Mouse (Mus musculus): Measurements from ENCODE around the gene Def8. TPM values are rescaled to one million over a fixed set of nuclear protein-coding genes. Genes with fewer than 3 reads are reported as not detected.

The Def8 gene
- total RNA-seq (2021), result 10 to 100 TPM; 40.2 to 40.5 TPM
- long read RNA-seq, experiment 1, transcript Def8-202 (12 exons, 3,127 nt), result major isoform, 35 of 46 reads
- long read RNA-seq, experiment 1, partial matches to known transcripts, result 6 of 46 reads
- long read RNA-seq, experiment 1, other reads (novel, unspliced or antisense), result 3 of 46 reads
- long read RNA-seq, experiment 2, transcript Def8-202 (12 exons, 3,127 nt), result major isoform, 22 of 42 reads
- long read RNA-seq, experiment 2, partial matches to known transcripts, result 10 of 42 reads
- long read RNA-seq, experiment 2, other reads (novel, unspliced or antisense), result 5 of 42 reads

GRCm38 (mm10) chr8:123423441-123423840 is at the start of gene Def8:
Def8 (plus strand) TSS chr8:123423527.
- no peak for DNase-seq (ENCODE audit: low spot score in 2 of 2)

GRCm38 (mm10) chr8:123374239-123374578 is 49.1 kb upstream of the Def8 start:
- DNase-seq (ENCODE audit: low spot score in 2 of 2), result peak; percentile 88 to 91

- DNase-seq (ENCODE audit: low spot score in 2 of 2), result no peak
These were observed 47.6 kb upstream of the Def8 start for GRCm38 (mm10) chr8:123375701-123376100.

- DNase-seq (ENCODE audit: low spot score in 2 of 2), result no peak
These were observed 47.2 kb upstream of the Def8 start for GRCm38 (mm10) chr8:123376106-123376505.

- no peak for DNase-seq (ENCODE audit: low spot score in 2 of 2)
These were observed 41.6 kb upstream of the Def8 start for GRCm38 (mm10) chr8:123381711-123382110.

DNA sequence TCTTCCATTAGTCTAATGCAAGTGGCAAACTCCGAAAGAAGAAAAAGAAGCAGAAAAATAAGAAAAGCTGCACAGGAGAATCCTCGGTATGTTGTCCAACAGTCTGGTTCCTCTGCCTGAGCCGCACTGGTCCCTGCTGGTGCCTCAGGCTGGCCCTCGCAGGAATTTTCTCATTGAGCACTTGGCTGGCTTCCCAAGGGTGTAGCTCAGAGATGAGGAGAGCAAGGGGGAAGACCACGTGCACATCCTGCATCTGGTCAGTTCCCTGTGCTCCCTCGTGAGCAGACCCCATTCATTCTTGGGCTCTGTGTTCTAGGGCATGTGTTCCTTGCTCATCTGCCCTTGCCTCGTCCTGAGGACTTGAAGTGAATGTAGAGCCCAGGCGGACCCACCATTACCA is 40.8 kb upstream of the Def8 start:
- DNase-seq (ENCODE audit: low spot score in 2 of 2), result no peak

DNA sequence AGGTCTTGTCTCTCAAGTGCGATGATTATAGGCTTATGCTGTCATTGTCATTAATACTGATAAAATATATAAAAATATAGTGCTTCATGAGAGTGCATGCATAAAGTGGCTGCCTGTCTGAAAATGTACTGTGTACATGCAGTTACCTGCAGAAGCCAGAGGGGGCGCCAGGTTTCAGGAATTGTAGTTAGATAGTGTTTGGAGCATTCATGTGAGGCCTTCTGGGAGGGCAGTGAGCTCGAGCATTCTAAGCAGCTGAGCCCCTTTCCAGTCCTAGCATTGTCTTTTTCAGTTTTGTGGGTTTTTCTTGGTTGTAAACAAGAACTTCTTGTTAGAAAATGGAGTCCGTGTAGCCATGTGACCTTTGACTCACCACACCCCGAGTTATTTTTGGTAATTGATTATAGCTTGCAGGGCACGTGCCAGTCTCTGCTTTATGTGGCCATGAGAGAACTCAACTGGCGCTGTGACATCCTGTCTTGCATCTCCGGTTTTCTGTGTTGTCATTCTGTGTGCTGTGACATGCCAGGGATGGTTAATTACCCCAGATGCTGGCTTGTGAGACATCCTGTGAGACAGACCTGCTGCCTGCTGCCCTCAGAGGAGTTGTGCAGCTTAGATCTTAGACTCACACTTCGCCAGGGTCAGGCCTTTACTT is 38.3 kb upstream of the Def8 start:
- no peak for DNase-seq (ENCODE audit: low spot score in 2 of 2)

DNA sequence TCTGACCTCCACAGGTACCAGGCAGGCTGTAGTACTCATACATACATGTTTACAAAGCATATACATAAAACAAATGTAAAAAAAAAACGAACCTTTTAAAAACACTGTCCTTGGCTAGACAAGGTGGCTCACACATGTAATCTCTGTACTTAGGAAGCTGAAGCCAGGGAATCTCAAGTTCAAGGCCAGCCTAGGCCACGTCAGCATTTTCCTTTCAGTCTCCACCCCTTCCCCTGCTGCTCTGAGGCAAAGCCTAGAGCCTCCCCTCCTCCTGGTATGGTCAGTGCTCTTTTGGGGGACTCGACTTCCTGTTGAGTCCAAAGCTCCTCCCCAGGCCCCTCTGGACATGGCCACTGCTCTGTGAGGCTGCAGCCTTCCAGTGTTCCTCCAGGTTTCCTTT is 36.3 kb upstream of the Def8 start:
- DNase-seq (ENCODE audit: low spot score in 2 of 2), result no peak

- no peak for DNase-seq (ENCODE audit: low spot score in 2 of 2)
These were observed 35.5 kb upstream of the Def8 start for GRCm38 (mm10) chr8:123387801-123388200.

DNA sequence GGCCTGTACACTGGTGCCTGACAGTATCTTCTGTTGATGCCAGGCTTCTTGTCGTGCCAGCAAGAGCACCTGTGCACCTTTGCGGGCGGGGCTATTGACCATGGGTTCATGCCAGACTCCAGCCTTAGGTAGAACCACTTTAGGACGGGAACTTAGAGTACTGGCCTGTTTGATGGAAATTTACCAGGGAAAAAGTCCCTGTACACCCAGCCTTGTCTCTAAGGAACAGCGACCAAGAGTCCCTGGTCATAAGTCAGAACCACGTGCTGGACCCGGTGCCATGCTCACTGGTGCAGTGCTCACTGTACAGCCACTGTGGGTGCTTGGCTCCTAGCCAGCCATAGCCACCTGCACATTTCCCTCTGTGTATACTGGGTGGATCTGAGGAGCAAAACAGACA is 34.3 kb upstream of the Def8 start:
- DNase-seq (ENCODE audit: low spot score in 2 of 2), result no peak

DNA sequence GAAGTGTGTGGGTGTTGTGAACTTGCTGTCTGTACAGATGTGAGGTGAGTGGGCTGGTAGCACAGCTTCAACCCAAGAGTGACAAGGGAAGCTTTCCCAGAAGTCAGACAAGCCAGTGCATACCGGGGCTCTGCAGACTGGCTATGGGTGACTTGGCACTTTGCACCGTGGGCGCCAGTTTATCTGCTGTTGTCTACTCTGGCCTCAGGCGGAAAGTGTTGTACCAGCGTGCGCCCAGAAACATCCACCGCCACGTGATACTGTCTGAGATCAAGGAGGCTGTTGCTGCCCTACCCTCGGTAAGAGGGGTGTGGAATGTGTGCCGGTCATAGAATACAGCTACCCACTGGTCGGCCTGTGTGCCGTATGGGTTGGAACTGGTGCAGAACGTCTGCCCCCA is 25.0 kb upstream of the Def8 start:
- DNase-seq (ENCODE audit: low spot score in 2 of 2), result no peak

DNA sequence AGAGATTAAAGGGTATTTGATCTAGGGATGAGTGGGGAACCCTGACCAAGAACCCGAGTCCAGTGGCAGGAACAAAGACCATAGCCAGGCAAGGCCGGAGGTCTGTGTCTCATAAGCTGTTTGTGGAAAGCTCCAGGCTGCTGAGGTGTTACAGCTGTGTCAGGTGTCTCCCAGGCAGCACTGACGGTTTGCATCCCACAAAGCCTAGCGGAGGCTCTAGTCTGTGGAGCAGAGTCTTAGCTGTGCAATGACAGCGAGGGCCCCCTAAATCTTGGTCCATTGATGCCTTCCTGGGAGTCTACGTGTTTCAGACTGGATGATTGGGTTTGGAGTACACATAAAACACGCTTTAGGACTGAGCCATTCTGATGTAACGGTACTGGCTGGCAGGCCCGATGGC is 21.4 kb upstream of the Def8 start:
- no peak for DNase-seq (ENCODE audit: low spot score in 2 of 2)

DNA sequence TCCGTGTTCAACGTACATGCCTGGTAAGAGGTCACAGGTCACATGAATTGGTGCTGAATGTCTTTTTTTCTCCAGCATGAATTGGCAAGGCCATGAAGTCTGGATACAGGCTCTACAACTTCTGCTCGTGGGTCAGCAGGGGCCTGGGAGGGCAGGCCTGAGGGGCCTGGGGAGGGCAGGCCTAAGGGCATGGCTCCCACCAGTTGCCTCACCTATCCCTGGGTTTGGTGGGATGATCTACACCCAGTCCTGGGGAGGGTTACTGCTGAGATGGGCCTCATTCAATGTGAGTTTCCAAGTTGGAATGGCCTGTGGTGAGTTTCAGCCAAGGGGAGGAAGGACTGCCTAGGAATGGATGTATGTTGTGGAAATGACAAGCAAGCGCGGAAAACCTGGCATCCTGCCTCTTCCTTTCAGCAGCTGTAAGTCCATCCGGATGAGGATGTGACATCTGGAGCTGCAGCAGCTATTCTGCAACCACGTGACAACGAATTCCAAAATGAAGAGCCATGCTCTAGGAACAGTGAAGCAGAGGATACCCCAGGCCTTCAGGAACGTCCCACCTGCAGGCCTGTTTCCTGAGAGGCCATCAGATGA is 20.5 kb upstream of the Def8 start:
- no peak for DNase-seq (ENCODE audit: low spot score in 2 of 2)

- DNase-seq (ENCODE audit: low spot score in 2 of 2), result no peak
These were observed 18.8 kb upstream of the Def8 start for GRCm38 (mm10) chr8:123404521-123404920.

DNA sequence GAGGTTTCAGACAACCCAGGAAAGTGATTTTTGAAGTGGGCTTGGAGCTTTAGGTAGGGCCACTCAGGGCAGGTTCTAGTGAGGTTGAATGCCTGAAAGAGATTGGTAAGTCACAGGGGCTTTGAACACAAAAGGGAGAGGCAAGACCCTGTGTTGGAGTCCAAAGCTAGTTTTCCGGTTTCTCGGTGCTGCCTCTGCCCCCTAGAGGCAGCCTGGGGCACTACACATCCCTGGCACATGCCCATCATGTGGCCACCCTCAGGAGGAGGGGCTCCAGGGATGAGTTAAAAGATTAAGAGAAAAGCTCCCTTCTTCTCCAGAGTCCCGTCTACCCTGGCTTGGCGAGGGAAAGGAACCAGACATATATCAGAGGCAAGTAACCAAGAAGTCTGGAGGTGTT is 16.5 kb upstream of the Def8 start, which contains the start of gene Mc1r:
Gene Mc1r (plus strand): TSS at position 322 of the 400 bp plus-strand sequence.
- peak; percentile 42 to 44 for DNase-seq (ENCODE audit: low spot score in 2 of 2)

DNA sequence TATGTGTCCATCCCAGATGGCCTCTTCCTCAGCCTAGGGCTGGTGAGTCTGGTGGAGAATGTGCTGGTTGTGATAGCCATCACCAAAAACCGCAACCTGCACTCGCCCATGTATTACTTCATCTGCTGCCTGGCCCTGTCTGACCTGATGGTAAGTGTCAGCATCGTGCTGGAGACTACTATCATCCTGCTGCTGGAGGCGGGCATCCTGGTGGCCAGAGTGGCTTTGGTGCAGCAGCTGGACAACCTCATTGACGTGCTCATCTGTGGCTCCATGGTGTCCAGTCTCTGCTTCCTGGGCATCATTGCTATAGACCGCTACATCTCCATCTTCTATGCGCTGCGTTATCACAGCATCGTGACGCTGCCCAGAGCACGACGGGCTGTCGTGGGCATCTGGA is 15.7 kb upstream of the Def8 start:
- DNase-seq (ENCODE audit: low spot score in 2 of 2), result no peak

DNA sequence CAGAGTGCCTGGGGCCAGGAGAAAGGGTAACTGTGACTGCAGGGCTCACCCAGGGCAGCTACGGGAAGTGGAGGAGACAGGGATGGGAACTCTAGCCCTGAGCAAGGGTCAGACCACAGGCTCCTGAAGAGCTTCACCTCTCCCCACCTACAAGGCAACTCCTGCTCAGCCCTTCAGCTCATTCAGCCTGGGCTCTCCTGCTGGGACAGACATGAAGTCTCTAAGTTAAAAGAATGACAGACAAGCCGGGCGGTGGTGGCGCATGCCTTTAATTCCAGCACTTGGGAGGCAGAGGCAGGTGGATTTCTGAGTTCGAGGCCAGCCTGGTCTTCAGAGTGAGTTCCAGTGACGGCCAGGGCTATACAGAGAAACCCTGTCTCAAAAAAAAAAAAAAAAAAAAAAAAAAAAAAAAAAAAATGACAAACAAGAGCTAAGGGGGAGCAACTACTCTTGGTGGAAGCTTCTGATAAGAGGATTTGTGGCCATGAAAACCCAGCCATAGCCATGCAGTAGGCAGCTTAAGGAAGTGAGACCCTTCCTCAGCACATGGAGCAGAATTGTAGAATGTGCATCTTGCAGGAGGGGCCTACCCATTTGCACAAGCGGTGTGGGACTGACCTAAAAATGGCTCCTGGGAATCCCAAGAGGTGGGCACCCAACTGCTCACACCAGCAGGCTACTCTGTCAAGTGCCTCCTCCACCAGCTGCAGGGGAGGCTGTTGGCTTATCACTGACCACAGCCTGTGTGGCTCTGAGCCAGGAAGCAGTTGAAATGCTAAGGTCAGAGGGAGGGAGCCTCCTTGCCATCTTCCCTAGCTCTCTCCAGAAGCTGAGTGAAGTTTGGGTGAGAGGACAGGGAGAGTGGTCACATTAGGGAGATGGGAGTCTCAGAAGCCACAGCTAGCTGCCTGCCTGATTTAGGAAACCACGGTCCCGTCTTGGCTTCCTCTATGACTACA is 14.5 kb upstream of the Def8 start:
- DNase-seq (ENCODE audit: low spot score in 2 of 2), result peak in 1 of 2 experiments; percentile 43

- no peak for DNase-seq (ENCODE audit: low spot score in 2 of 2)
These were observed 13.2 kb upstream of the Def8 start for GRCm38 (mm10) chr8:123410049-123410587.

DNA sequence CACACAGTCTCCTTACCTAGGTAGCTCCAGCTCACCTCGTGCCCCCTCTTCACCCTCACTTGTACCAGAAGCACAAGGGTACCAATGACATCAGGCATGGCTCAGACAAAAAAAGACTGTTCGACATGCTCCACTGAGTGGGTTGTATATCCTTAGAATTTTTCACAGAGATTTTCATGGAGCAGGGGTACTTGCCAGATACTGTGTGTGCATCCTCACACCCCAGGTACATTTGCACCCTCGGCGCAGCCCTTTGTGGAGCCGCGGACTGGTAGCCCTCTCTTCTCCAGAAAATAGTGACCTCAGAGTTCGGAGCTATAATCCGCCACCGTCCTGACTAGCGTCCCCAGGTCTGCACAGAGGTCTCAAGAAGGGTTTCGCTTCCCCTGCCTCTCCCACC is 12.5 kb upstream of the Def8 start:
- DNase-seq (ENCODE audit: low spot score in 2 of 2), result no peak

GRCm38 (mm10) chr8:123411246-123411645 is 12.1 kb upstream of the Def8 start, which contains the start of gene Tubb3:
Tubb3 (plus strand) TSS chr8:123411424.
- DNase-seq (ENCODE audit: low spot score in 2 of 2), result no peak

DNA sequence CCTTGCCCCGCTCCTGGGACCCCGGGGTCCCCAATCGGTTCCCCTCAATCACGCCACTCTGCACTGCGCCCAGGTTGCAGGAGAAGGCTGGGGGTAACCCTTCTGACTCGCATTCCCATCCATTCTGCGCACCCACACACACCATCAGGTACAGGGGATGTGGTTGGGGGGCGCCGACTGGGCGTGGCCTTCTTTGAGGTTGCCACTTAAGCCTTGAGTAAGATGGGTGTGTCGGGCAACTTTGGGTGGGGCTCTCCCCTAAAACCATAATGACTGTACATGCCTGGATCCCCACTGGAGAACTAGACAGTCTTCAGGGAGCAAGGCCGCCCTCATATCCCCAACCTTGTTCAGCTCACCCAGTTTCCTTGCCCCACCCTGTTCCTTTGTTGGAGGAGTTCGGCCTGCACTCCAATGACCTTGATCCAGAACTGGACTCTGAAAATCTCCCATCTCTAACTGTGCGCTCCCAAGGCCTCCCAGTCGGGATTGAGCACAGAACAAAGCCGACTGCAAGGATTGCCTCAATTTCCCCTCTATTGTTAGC is 11.5 kb upstream of the Def8 start:
- DNase-seq (ENCODE audit: low spot score in 2 of 2), result no peak

Data from adrenal gland, postnatal 4 days (tissue).